Mouse (Mus musculus): ENCODE results near the gene Tnip2. TPM values are rescaled to one million over a fixed set of nuclear protein-coding genes. Genes with fewer than 3 reads are reported as not detected.

Tnip2 gene
- 10.9 and 12.1 TPM in 2 replicates for total RNA-seq (2015)
- 34.4 and 41.3 TPM in 2 replicates for total RNA-seq (2017)

DNA sequence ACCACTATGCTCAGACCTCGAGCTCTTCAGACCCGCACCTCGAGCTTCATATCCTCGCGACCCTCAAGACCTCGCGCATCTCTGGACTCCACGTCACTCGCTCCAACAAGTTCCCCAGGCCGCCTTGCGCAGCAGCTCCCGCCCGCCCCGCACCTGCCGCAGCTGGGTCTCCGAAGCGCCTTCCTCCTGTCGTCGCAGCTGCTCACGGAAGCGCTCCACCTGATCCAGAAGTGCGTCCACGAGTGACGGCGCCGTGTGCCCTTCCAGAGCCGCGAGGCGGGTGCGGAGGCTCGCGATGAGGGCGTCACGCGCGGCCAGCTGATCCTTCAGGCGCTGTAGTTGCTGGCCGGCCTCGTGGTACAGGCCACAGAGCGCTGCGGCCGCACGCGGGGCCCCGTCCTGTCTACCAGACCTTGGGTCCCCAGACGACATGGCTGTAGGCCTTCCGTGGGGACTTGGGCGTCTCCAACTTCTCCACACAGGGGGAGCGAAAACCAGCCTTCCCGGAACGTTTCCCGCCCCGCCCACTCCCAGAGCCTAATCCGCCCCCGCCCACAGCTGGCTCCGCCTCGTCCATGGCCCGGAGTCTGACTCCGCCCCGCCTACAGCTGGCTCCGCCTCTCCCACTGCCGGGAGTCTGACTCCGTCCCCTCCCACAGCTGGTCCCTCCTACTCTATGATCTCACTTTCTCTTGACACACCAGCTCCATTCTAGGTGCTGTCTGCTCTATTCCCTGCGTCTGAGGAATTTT lies at the start of gene Tnip2:
TSS of gene Tnip2 (minus strand) at position 526 of the 752 bp plus-strand sequence.
- ATAC-seq (ENCODE audit: poor library complexity, severe bottlenecking), result peak; percentile 95

DNA sequence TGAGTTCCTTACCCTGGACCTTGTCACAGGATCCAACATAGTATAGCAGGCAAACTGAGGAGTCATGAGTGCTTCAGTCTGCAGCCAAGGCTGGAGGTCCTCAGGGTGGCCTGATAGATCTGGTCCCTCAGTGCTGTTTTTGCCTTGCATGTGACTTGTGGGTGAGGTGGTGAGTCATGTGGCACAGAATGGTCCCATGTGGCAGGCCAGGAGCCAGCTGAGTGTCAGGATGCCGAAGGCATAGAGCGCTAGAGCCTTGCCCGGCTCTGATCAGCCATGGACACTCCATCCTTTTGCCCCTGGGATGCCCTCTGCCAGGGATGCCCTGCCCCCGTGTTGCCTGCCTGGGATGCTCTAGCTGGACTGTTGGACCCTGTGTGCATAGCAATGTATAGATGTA lies 38.0 kb upstream of the Tnip2 start:
- no peak for ATAC-seq (ENCODE audit: poor library complexity, severe bottlenecking)

DNA sequence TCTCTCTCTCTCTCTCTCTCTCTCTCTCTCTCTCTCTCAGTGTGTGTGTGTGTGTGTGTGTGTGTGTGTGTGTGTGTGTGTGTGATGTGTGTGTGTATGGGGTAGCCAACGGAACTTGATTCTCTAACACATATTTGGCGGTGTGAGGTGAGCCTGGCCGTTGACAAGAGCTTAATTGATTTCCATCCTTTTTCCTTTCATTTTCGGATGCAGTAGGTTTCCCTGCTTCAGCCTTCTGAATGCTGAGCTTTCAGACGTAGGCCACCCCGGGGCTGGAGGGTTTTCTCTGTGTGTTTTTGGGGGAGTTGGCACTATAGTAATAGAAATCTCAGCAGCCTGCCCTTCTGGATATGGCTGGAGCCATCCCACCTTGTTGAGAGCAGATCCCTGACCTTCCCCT lies 36.5 kb upstream of the Tnip2 start:
- no peak for ATAC-seq (ENCODE audit: poor library complexity, severe bottlenecking)

DNA sequence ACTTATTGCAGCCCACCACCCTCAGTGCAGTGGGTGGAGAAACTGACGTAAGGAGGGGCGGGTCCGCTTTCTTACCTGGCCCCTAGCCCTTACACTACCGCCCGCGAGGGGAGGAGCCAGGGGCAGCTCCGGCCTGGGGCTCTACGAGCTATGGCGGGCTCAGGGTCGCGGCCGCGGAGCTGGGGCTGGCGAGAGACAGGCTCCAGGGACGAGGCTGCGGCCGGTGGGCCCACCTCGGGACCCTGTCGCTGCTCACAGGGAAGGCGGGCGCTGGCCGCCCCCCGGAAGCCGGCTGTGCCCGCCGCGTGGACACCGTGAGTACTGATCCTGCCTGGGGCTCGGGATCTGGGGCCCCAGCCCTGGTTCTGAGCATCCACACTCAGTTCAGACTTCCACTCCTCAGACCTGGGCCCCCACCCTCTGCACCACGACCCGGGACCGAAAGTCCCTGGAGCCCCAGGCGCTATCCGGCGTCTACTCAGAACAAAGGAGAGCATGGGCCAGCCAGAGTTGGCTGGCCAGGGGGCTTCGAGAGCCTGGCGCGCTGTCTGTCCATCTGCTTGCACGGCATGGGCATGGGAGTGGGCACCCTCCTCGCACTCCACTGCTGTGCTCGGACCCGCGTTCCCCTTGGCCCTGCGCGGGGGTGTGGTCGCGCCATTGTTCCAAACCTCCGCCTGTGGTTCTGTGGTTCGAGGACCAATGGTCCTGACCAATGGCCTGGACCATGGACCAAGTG lies 35.9 kb upstream of the Tnip2 start:
- ATAC-seq (ENCODE audit: poor library complexity, severe bottlenecking), result peak; percentile 36

DNA sequence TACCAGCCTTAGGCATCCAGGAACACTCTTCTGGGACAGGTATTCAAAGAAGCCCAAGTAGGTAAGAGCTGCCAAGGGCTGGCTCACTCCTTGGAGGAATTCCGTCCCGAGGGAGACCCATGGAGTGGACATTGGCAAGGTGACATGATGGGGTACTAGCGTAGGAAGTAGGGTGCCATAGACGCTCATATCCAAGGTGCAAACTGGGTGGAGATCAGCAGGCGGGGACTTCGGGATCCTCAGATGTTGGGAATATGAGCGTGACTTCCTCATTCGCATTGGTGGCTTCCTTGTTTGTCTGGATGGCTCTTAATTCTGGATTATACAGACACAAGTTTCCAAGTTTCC lies 35.3 kb upstream of the Tnip2 start:
- ATAC-seq (ENCODE audit: poor library complexity, severe bottlenecking), result peak; percentile 23

DNA sequence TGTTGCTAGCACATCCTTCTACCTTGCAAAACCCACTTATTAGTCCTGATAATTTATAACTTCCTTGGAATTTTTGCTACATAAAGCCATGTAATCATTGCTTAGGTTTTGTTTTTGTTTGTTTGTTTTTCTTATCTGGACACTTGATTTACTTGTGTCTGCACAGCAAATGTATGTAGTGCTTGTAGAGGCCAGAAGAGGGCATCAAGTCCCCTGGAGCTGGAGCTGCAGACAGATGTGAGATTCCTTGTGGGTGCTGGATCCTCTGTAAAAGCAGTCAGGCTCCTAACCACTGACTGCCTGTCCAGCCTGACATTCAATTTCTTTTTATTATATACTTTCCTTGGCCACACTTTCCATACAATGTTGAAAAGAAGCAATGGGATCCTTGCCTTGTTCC lies 33.6 kb upstream of the Tnip2 start:
- no peak for ATAC-seq (ENCODE audit: poor library complexity, severe bottlenecking)

DNA sequence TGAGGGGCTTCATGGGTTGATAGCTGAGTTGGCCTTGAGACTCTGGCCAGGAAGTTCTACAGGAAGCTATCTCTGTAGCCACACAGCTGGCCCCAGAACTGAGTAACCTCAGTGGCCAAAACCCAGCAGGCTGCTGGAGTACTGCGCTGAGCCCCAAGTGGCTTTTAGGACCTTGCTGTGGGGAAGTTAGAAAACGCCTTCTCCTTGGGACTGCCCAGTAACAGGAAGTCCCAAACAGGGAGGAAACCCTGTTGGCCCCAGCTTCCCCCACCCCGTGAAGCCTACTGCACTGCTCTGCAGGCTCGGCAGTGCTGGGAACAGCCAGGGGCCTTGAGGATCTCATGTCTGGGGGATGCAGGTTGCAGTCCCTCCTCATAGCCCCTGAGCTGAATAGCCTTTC lies 29.3 kb upstream of the Tnip2 start:
- peak; percentile 83 for ATAC-seq (ENCODE audit: poor library complexity, severe bottlenecking)

DNA sequence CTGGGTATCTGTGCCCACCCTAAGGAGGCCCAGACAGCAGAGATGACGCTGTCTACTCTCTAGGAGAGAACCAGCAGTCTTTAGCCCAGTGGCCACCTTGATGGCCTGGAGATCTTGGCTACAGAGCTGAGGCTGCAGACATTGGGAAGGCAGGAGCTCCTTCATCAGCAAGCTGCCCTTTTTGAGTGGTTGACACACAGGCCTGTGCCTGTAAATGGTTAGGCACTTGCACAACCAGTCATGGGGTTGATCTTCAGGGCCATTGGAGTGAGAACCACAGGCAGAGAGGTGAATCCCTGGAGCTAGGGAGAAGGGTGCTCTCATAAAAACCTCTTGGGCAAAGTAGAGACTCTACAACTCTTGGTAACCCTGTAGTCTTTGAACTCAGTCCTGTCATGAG lies 28.4 kb upstream of the Tnip2 start:
- no peak for ATAC-seq (ENCODE audit: poor library complexity, severe bottlenecking)

DNA sequence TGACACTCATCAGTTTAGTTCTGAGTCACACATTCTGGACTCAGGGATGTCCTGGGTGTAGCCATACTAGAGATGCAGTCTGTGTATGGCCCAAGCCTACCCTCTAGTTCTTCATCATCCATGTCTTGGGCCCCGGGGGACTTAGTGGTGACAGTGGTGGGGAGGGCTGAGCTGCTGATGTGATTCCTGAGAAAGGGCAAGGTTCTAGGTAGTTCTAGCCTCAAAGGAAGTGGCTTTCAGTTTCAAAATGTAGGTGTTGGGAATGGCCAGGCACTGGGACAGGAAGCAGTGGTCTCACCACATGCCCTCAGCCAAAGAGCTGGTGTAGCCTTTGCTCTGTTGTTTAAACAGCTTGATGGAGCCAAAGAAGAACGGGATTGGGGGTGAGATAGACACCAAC lies 25.3 kb upstream of the Tnip2 start:
- no peak for ATAC-seq (ENCODE audit: poor library complexity, severe bottlenecking)

DNA sequence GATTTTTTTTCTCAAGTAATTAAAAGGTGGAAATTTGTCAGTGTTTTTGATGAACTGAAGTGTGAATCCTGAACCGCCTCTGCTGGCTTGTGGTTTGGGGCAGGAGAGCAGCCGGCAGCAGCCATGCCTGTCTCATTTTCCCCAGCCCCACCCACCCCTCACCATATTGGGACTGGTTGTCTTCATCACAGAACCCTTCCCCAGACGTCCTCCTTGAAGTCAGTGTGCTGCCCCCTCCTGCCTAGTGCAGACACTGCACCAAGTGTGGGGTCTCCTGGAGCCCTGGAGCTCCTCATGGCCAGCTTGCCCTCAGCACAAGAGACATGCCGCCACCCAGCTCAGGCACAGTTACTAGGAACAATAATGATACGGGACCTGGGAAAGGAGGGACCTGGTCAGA lies 24.7 kb upstream of the Tnip2 start:
- ATAC-seq (ENCODE audit: poor library complexity, severe bottlenecking), result no peak

DNA sequence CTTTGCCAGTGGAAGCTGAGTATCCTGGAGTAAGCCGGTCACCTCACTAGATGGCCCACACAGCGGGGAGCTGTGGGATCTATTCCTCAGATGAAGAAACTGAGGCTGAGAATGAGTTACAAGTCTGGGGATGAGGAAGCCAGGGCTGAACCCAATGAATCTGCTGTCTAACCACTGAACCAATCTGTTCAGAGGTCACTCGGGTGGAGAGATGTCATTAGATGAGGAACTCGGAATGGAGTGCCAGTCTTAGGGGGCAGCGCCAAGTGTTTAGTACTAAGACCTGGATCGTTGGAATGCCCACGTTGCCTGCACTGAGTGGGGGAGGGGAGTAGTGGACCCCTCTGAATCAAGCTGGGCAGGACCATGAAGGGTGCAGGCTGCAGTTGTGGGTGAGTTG lies 24.3 kb upstream of the Tnip2 start:
- ATAC-seq (ENCODE audit: poor library complexity, severe bottlenecking), result no peak

DNA sequence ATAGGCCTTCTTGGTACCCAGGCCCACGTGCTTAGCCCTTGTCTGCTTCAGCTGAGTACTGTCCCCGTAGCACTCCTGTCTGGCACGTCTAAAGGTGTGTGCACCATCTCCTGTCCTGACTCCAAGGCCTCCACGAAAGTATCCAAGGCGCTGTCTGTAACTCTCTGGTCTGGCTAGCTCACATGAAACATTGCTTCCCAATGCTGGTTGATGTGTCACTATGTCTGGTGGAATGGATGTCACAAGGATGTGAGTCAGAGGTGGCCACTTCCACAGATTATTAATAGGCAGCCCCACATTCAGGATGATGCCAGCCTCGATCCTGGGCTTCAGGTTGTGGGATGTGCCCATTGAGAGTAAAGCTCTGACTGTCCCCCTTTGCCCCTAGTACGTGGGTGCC lies 22.0 kb upstream of the Tnip2 start:
- no peak for ATAC-seq (ENCODE audit: poor library complexity, severe bottlenecking)

DNA sequence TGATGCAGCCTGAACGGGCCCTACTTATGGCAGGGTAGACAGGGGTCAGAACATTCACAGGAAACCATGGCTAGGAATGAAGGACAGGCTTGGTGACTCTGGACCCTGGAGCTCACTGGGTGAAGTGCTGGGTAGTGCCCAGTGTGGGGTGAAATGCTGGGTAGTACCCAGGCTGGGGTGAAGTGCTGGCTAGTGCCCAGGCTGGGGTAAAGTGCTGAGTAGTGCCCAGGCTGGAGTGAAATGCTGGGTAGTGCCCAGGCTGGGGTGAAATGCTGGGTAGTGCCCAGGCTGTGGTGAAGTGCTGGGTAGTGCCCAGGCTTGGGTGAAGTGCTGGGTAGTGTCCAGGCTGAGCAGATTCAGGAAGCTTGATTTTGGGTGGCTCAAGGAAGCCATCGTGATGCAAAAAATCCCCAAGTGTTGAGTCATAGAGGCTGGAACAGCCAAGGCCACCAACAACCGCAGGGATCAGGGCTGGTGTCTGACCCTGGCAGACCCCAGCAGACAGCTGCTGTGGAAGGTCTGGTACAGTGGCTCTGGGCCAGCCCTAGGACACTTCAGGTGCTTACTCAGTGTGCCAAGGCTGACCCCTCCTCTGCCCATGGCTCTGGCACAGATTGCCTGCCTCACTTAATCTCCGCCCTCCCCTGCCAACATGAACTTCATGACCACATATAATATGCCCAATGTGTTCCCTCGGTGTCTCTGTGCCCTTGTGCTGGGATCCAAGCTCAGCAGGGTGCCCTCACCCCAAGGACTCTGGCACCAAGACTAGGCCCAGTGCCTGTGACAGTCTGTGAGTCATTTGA lies 21.2 kb upstream of the Tnip2 start:
- ATAC-seq (ENCODE audit: poor library complexity, severe bottlenecking), result peak; percentile 37

DNA sequence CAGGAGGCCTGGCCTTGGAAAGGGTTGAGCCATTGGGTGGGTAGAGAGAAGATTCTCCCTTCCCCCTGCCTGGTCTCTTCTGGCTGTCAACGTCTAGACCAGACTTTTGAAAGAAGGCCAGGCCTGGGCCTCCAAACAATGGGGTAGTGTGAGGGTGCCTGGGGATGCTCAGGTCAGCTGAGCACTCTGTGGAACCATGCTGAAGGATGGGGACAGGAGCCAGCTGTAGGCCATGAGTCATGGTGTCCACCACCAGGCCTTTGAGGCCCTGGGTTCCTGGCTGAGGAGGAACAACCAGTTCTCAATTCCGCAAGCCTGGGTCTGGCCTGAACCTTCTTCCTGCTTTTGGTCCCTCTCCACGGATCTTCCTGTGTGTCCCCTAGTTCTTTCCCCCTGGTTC lies 20.0 kb upstream of the Tnip2 start:
- peak; percentile 71 for ATAC-seq (ENCODE audit: poor library complexity, severe bottlenecking)

DNA sequence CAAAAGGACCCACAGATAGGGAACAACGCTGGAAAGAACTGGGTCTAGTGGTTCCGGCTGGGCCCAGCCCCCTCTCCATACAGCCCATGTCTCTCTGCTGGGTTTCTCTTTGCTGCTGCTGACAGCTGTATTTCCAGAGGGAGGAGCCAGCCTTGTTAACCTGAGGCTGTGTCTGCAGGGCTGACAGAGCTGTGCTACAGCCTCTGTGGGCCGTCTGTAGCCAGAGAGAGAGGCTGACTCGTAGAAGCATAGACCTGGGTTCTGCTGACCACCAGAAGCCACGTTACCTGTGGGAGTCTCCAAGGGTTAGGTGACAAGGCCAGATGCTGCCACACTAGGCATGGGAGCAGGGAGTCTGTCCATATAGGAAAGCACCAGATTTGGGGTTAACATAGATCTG lies 19.3 kb upstream of the Tnip2 start:
- no peak for ATAC-seq (ENCODE audit: poor library complexity, severe bottlenecking)

DNA sequence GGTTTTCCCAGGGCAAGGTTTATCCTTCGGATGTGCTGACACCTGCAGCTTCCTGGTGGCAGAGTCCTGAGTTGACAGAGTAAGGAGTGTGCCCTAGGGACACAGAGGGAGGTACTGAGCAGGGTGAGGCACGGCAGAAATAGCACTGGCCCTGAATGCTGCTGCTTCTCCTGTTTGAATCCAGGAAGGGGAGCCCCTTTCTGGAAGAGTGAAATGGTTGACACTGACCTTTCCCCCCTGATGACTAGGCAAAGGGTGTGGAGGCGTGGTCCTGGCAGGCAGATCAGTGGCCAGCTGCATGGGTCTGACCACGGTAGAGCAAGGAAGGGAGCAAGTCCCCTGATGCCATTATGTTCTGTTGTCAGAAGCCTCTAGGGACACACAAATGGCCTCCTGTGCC lies 16.9 kb upstream of the Tnip2 start:
- ATAC-seq (ENCODE audit: poor library complexity, severe bottlenecking), result no peak

DNA sequence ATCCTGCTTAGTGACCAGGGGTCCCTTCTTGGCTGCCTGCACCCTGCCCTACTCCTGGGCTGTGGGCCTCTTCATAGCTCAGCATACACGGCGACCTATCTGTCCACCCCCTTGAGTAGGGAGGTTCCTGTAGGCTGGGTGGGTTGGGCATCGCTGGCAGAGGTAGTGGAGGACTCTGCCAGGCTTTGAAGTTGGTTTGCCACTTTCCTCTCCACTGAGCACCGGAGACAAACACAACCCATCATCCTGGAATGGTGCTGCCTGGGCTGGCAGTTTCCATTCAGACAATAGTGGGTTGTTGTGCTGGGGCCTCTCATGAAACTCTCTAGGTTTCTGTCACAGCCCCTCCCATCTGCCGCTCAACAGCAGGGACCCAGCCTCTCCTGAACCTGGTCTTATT lies 16.3 kb upstream of the Tnip2 start:
- ATAC-seq (ENCODE audit: poor library complexity, severe bottlenecking), result no peak

DNA sequence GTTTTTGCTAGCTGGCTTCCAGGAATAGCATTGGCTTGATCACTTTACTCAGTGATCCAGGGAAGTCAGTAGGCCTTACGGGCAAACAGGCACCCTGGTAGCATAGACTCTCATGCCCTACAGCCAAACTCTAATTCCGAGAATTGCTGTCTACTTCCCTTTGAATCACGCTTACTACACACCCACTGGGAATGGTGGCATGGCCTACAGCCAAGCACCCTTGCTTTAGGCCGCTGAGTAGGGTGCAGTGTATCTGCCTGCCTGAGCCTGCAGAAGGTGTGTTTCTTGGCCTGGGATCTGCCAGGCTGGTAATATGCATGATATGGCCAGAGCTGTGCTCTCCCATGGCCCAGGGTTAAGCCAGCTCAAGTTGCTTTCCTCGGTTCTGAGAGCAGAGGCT lies 14.9 kb upstream of the Tnip2 start:
- ATAC-seq (ENCODE audit: poor library complexity, severe bottlenecking), result no peak

DNA sequence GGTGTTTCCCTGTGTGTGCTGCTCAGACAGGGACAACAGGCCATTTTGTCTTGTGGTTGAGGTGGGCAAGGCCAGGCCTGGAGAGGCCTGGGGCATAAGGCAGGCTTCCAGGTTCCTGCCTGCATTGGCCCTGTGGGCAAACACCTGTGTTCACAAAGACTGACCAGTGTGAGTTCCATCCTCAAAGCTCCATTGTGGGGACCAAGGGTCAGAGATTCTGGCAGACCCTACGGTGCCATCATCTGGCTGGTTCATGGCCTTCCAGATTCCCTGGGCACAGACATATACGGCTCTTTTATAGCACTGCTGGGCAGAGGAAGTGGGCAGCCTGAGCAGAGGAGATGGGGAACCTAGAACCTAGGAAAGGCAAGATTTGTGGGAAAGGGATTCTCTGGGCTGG lies 13.6 kb upstream of the Tnip2 start:
- ATAC-seq (ENCODE audit: poor library complexity, severe bottlenecking), result no peak

DNA sequence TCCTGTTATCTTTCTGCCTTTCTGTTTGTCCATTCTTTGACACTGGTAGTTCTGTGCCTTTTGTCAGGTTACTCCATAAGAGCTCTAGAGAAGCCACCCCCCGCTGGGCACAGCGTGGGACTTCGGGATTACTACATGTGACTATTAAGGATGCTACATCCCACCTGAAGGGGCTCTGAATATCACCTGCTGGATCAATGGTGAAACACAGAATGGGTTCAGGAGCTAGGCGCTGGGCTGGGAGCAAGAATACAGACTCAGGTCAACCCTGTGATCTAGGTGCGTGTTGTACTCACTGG lies 12.6 kb upstream of the Tnip2 start:
- no peak for ATAC-seq (ENCODE audit: poor library complexity, severe bottlenecking)

DNA sequence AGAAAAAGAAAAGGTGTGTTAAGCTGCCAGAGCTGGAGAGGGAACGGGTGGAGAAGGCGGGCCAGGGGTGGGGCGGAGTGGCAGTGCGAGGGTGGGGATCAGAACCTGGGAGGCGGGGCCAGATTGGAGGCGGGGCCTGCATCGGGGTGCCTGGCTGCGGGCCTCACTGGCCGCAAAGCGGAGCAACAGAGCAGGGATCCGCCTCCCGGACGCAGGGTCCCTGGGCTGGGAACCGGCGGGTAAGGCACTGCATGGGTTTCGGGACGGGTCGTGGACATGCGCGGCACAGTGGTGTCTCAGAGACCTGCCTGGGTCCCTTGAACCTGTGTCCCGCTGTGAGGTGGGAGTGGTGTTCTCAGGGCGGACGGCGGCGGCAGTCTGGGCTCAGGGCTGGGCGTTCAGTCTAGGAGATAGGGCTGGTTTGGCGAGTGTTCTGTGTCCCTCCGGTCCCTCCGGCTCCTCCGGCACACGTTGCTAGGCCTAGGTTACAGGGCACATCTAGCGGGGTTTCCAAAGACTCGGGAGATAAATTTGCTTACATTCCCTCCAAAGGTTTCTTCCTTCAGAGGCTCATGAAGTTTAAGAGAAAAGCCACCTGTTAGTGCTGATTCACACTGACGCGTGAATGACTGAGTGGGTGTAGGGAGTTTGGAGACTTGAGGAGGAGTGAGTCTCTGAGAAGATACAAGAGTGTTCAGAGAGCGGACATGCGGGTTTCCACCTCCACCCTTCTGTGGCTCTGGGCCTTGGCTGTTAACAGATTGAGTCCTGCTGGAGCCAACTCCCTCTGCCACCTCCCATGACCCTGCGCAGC lies 12.1 kb upstream of the Tnip2 start, which contains the start of gene Sh3bp2:
TSS of gene Sh3bp2 (plus strand) at position 176 of the 814 bp plus-strand sequence.
- ATAC-seq (ENCODE audit: poor library complexity, severe bottlenecking), result peak; percentile 96
